Mouse (Mus musculus): ENCODE measurements around the gene Aars. TPM values are rescaled to one million over a fixed set of nuclear protein-coding genes. Genes with fewer than 3 reads are reported as not detected.
A peak's percentile ranks its signal among the peaks of the same experiment; 100 is the strongest.
"Not testable (repeated sequence)": the region's sequence is repeated elsewhere in the genome, so short reads cannot be mapped to it uniquely, and the experiment has no call there.

Aars gene
- 49.3 and 52.3 TPM in 2 replicates for polyA plus RNA-seq (2016; fragmentation: Nextera tagmentation; extraction: Ambion mirVana)

GRCm38 (mm10) chr8:111032916-111033315, at the start of gene Aars:
TSS of gene Aars (plus strand) at chr8:111033144.
- 90% methylated on average over 7 of the region's 7 CpGs for WGBS
- Histone ChIP-seq H3K9ac (peak within 1 kb of the TSS; percentile 75), H3K4me2 (peak within 1 kb of the TSS; percentile 69), H3K4me3 (peak within 1 kb of the TSS; percentile 76), H3K36me3 (peaks cover 16% of the 10 kb centered on the region), H3K27me3 (replicated peaks) (peaks cover 10% of the 10 kb centered on the region), H3K27ac (ENCODE audit: poor library complexity, severe bottlenecking) (peak within 1 kb of the TSS; percentile 67), H3K4me1 (replicated peaks) (peaks cover 13% of the 10 kb centered on the region), H3K9me3 (replicated peaks) (no peaks in the 10 kb centered on the region)
- ATAC-seq (ENCODE audit: insufficient number of reproducible peaks, low FRiP score), result no peak

GRCm38 (mm10) chr8:110987805-110988744, 44.9 kb upstream of the Aars start:
- ATAC-seq (ENCODE audit: insufficient number of reproducible peaks, low FRiP score), result no peak
- WGBS, result 71% methylated on average over 8 of the region's 8 CpGs
- H3K36me3 ChIP-seq, result peaks cover 89% of the 10 kb centered on the region
- H3K27me3 ChIP-seq (replicated peaks), result no peaks in the 10 kb centered on the region
- no peak overlapping the region for H3K27ac ChIP-seq (ENCODE audit: poor library complexity, severe bottlenecking)
- no peak overlapping the region for H3K9ac ChIP-seq
- H3K4me3 ChIP-seq, result no peak overlapping the region
- no peak overlapping the region for H3K4me2 ChIP-seq
- H3K4me1 ChIP-seq (replicated peaks), result no peaks in the 10 kb centered on the region
- no peaks in the 10 kb centered on the region for H3K9me3 ChIP-seq (replicated peaks)

- Histone ChIP-seq H3K27me3 (replicated peaks) (no peaks in the 10 kb centered on the region), H3K4me1 (replicated peaks) (no peaks in the 10 kb centered on the region), H3K4me2 (no peak overlapping the region), H3K9ac (no peak overlapping the region), H3K27ac (ENCODE audit: poor library complexity, severe bottlenecking) (no peak overlapping the region), H3K4me3 (no peak overlapping the region), H3K36me3 (peaks cover 82% of the 10 kb centered on the region), H3K9me3 (replicated peaks) (no peaks in the 10 kb centered on the region)
- ATAC-seq (ENCODE audit: insufficient number of reproducible peaks, low FRiP score), result no peak
- WGBS, result 90% methylated on average over 9 of the region's 9 CpGs
Measured at GRCm38 (mm10) chr8:110990017-110990416, 42.9 kb upstream of the Aars start.

GRCm38 (mm10) chr8:110996641-110997430, 36.1 kb upstream of the Aars start:
- Histone ChIP-seq H3K9ac (peak overlapping the region; percentile 90), H3K4me1 (replicated peaks) (peaks cover 16% of the 10 kb centered on the region), H3K4me2 (peak overlapping the region; percentile 76), H3K4me3 (peak overlapping the region; percentile 94), H3K27me3 (replicated peaks) (no peaks in the 10 kb centered on the region), H3K27ac (ENCODE audit: poor library complexity, severe bottlenecking) (peak overlapping the region; percentile 84), H3K9me3 (replicated peaks) (no peaks in the 10 kb centered on the region), H3K36me3 (peaks cover 23% of the 10 kb centered on the region)
- no peak for ATAC-seq (ENCODE audit: insufficient number of reproducible peaks, low FRiP score)
- 35% methylated on average over 16 of the region's 16 CpGs for WGBS

- 4% methylated on average over 58 of the region's 58 CpGs for WGBS
- H3K4me3 ChIP-seq, result peak within 1 kb of the TSS; percentile 94
- peaks cover 13% of the 10 kb centered on the region; the same call in 1 of the 2 replicates for H3K36me3 ChIP-seq
- H3K4me2 ChIP-seq, result peak within 1 kb of the TSS; percentile 76
- no peaks in the 10 kb centered on the region for H3K27me3 ChIP-seq (replicated peaks)
- ATAC-seq (ENCODE audit: insufficient number of reproducible peaks, low FRiP score), result peak; percentile 95
- H3K9me3 ChIP-seq (replicated peaks), result no peaks in the 10 kb centered on the region
- peak within 1 kb of the TSS; percentile 90 for H3K9ac ChIP-seq
- peaks cover 16% of the 10 kb centered on the region for H3K4me1 ChIP-seq (replicated peaks)
- peak within 1 kb of the TSS; percentile 84 for H3K27ac ChIP-seq (ENCODE audit: poor library complexity, severe bottlenecking)
Measured at GRCm38 (mm10) chr8:110997547-110998531, 35.1 kb upstream of the Aars start, which contains the start of gene Ddx19a. TSS of gene Ddx19a (minus strand) at chr8:110997800.

- H3K9me3 ChIP-seq (replicated peaks); H3K4me3 ChIP-seq; H3K4me1 ChIP-seq (replicated peaks); H3K27ac ChIP-seq (ENCODE audit: poor library complexity, severe bottlenecking); H3K27me3 ChIP-seq (replicated peaks); ATAC-seq (ENCODE audit: insufficient number of reproducible peaks, low FRiP score); H3K4me2 ChIP-seq; H3K9ac ChIP-seq: not testable (repeated sequence)
- peaks cover 56% of the 10 kb centered on the region for H3K36me3 ChIP-seq
- WGBS, result 79% methylated on average over 9 of the region's 10 CpGs
Measured at GRCm38 (mm10) chr8:111010230-111010991, 22.5 kb upstream of the Aars start.

- H3K27ac ChIP-seq (ENCODE audit: poor library complexity, severe bottlenecking); H3K4me2 ChIP-seq; H3K4me3 ChIP-seq; H3K36me3 ChIP-seq; H3K9me3 ChIP-seq (replicated peaks); ATAC-seq (ENCODE audit: insufficient number of reproducible peaks, low FRiP score); H3K9ac ChIP-seq; H3K4me1 ChIP-seq (replicated peaks); H3K27me3 ChIP-seq (replicated peaks): not testable (repeated sequence)
- WGBS, result 91% methylated on average over 2 of the region's 2 CpGs
Measured at GRCm38 (mm10) chr8:111026609-111027008, 6.3 kb upstream of the Aars start.

GRCm38 (mm10) chr8:111027391-111027937, 5.5 kb upstream of the Aars start:
- ATAC-seq (ENCODE audit: insufficient number of reproducible peaks, low FRiP score), result peak; percentile 92
- no peaks in the 10 kb centered on the region for H3K9me3 ChIP-seq (replicated peaks)
- peak overlapping the region; percentile 80 for H3K4me2 ChIP-seq
- H3K4me3 ChIP-seq, result peak overlapping the region; percentile 80
- H3K4me1 ChIP-seq (replicated peaks), result 0 out of 2 replicates have a peak, but pooled peaks cover 3% of the 10 kb centered on the region
- H3K36me3 ChIP-seq, result no peaks in the 10 kb centered on the region
- H3K27ac ChIP-seq (ENCODE audit: poor library complexity, severe bottlenecking), result peak overlapping the region; percentile 57; the same call in 1 of the 2 replicates
- H3K27me3 ChIP-seq (replicated peaks), result peaks cover 10% of the 10 kb centered on the region
- WGBS, result under 1% methylated on average over 31 of the region's 31 CpGs
- peak overlapping the region; percentile 85 for H3K9ac ChIP-seq

- H3K36me3 ChIP-seq, result no peaks in the 10 kb centered on the region
- H3K4me3 ChIP-seq, result no peak overlapping the region
- 33% methylated on average over 4 of the region's 4 CpGs for WGBS
- no peaks in the 10 kb centered on the region for H3K9me3 ChIP-seq (replicated peaks)
- no peak overlapping the region for H3K27ac ChIP-seq (ENCODE audit: poor library complexity, severe bottlenecking)
- H3K9ac ChIP-seq, result no peak overlapping the region
- H3K4me1 ChIP-seq (replicated peaks), result peaks cover 6% of the 10 kb centered on the region
- ATAC-seq (ENCODE audit: insufficient number of reproducible peaks, low FRiP score), result no peak
- peaks cover 10% of the 10 kb centered on the region for H3K27me3 ChIP-seq (replicated peaks)
- H3K4me2 ChIP-seq, result no peak overlapping the region
Measured at GRCm38 (mm10) chr8:111029589-111029988, 3.4 kb upstream of the Aars start.

All from heart, embryonic 12.5 days (tissue).